Mouse (Mus musculus) MEL (cell line): ENCODE measurements around the gene Mrpl46. TPM values are rescaled to one million over a fixed set of nuclear protein-coding genes. Genes with fewer than 3 reads are reported as not detected.

ENCODE experiments used
- DNase-seq: peaks from one replicate; pipeline ENCODE4 v3.0.0; 2011; ENCODE audit warnings: low read depth, low spot score
- H3K27ac ChIP-seq: 2 replicates; pipeline ENCODE4 v1.5.1; 2012; ENCODE audit warnings: low read depth, mild to moderate bottlenecking, control low read depth, low read length, moderate library complexity; ENCODE audit not compliant: control insufficient read depth
- H3K27me3 ChIP-seq, 2 experiments: fragments of 150-350 bp in 1 of 2; sonication (generic) in 1 of 2; 2 replicates each; pipeline ENCODE4 v1.6.1; 2012; ENCODE audit warnings: low read length in 2 of 2, mild to moderate bottlenecking in 2 of 2, improper control_type of control experiment in 1 of 2, moderate library complexity in 1 of 2; ENCODE audit not compliant: insufficient read depth in 2 of 2, control insufficient read depth in 1 of 2
- H3K36me3 ChIP-seq, 2 experiments: 2 replicates each; pipeline ENCODE4 v1.6.1; 2012 to 2014; ENCODE audit warnings: low read length in 2 of 2, improper control_type of control experiment in 1 of 2, inconsistent platforms in 1 of 2, mild to moderate bottlenecking in 1 of 2; ENCODE audit not compliant: insufficient read depth in 2 of 2, control insufficient read depth in 1 of 2
- H3K4me1 ChIP-seq, 2 experiments: fragments of 150-350 bp in 1 of 2; sonication (generic) in 1 of 2; 2 replicates each; pipeline ENCODE4 v1.6.1; 2012; ENCODE audit warnings: low read length in 2 of 2, improper control_type of control experiment in 1 of 2, mild to moderate bottlenecking in 1 of 2; ENCODE audit not compliant: insufficient read depth in 2 of 2, control insufficient read depth in 1 of 2
- H3K4me3 ChIP-seq, 2 experiments: fragments of 150-350 bp in 1 of 2; sonication (generic) in 1 of 2; 2 replicates each; pipeline ENCODE4 v1.5.1; 2012; ENCODE audit warnings: low read depth in 2 of 2, low read length in 2 of 2, mild to moderate bottlenecking in 2 of 2, moderate library complexity in 2 of 2, control low read depth in 1 of 2, improper control_type of control experiment in 1 of 2; ENCODE audit not compliant: control insufficient read depth in 1 of 2, insufficient read depth in 1 of 2
- H3K79me2 ChIP-seq: 2 replicates; pipeline ENCODE4 v1.6.1; 2012; ENCODE audit warnings: mild to moderate bottlenecking, low read length, moderate library complexity; ENCODE audit not compliant: control insufficient read depth, poor library complexity, insufficient read depth
- H3K9ac ChIP-seq: 2 replicates; pipeline ENCODE4 v1.6.1; 2012; ENCODE audit warnings: low read depth, mild to moderate bottlenecking, control low read depth, low read length, moderate library complexity; ENCODE audit not compliant: control insufficient read depth, poor library complexity, severe bottlenecking
- H3K9me3 ChIP-seq: fragments of 150-350 bp; sonication (generic); replicated peaks from 2 replicates; pipeline ENCODE4 v1.6.1; 2012; ENCODE audit warnings: mild to moderate bottlenecking, low read length, improper control_type of control experiment, moderate library complexity; ENCODE audit not compliant: insufficient read depth
- BHLHE40 ChIP-seq: IDR thresholded peaks from 2 replicates; pipeline ENCODE4 v1.6.1; 2012; ENCODE audit warnings: low read depth, mild to moderate bottlenecking, inconsistent platforms, low read length, improper control_type of control experiment, borderline replicate concordance
- CHD1 ChIP-seq: IDR thresholded peaks from 2 replicates; pipeline ENCODE4 v1.6.1; 2012; ENCODE audit warnings: low read depth, mild to moderate bottlenecking, inconsistent platforms, low read length, improper control_type of control experiment
- E2F4 ChIP-seq: IDR thresholded peaks from 2 replicates; pipeline ENCODE4 v1.6.1; 2011; ENCODE audit warnings: low read depth, low read length, improper control_type of control experiment, borderline replicate concordance
- ELF1 ChIP-seq: IDR thresholded peaks from 2 replicates; pipeline ENCODE4 v1.6.1; 2014; ENCODE audit warnings: low read depth, mild to moderate bottlenecking, inconsistent platforms, low read length, improper control_type of control experiment, moderate library complexity
- EP300 ChIP-seq, 2 experiments: IDR thresholded peaks; 2 replicates each; pipeline ENCODE4 v1.6.1; 2011; ENCODE audit warnings: improper control_type of control experiment in 2 of 2, low read length in 2 of 2, low read depth in 1 of 2, mild to moderate bottlenecking in 1 of 2
- GABPA ChIP-seq: IDR thresholded peaks from 2 replicates; pipeline ENCODE4 v1.6.1; 2012; ENCODE audit warnings: low read depth, mild to moderate bottlenecking, inconsistent platforms, low read length, improper control_type of control experiment, moderate library complexity
- GATA1 ChIP-seq: IDR thresholded peaks from 2 replicates; pipeline ENCODE4 v1.6.1; 2011; ENCODE audit warnings: low read depth, low read length, improper control_type of control experiment
- KAT2A ChIP-seq: conservative IDR thresholded peaks from 2 replicates; pipeline ENCODE4 v1.6.1; 2012; ENCODE audit warnings: low read depth, low read length, improper control_type of control experiment, inconsistent platforms
- MAFK ChIP-seq: IDR thresholded peaks from 2 replicates; pipeline ENCODE4 v1.6.1; 2011; ENCODE audit warnings: low read depth, mild to moderate bottlenecking, low read length, improper control_type of control experiment, borderline replicate concordance
- MEF2A ChIP-seq: IDR thresholded peaks from 2 replicates; pipeline ENCODE4 v1.6.1; 2014; ENCODE audit warnings: low read depth, mild to moderate bottlenecking, inconsistent platforms, low read length, improper control_type of control experiment; ENCODE audit not compliant: poor library complexity, insufficient replicate concordance, severe bottlenecking; ENCODE audit errors: extremely low read depth
- MXI1 ChIP-seq: IDR thresholded peaks from 2 replicates; pipeline ENCODE4 v1.6.1; 2011; ENCODE audit warnings: mild to moderate bottlenecking, low read depth, low read length, improper control_type of control experiment
- POLR2A ChIP-seq, 2 experiments: IDR thresholded peaks; 2 replicates each; pipeline ENCODE4 v1.6.1; 2011 to 2012; ENCODE audit warnings: low read length in 2 of 2, mild to moderate bottlenecking in 2 of 2, control low read depth in 1 of 2, improper control_type of control experiment in 1 of 2, low read depth in 1 of 2, moderate library complexity in 1 of 2; ENCODE audit not compliant: control insufficient read depth in 1 of 2, insufficient read depth in 1 of 2, poor library complexity in 1 of 2
- RAD21 ChIP-seq: IDR thresholded peaks from 2 replicates; pipeline ENCODE4 v1.6.1; 2011; ENCODE audit warnings: mild to moderate bottlenecking, low read depth, low read length, improper control_type of control experiment
- SIN3A ChIP-seq: IDR thresholded peaks from 2 replicates; pipeline ENCODE4 v1.6.1; 2012; ENCODE audit warnings: low read length, improper control_type of control experiment, inconsistent platforms
- TCF12 ChIP-seq: IDR thresholded peaks from 2 replicates; pipeline ENCODE4 v1.6.1; 2014; ENCODE audit warnings: low read depth, mild to moderate bottlenecking, inconsistent platforms, low read length, improper control_type of control experiment, moderate library complexity
- ZMIZ1 ChIP-seq: IDR thresholded peaks from 2 replicates; pipeline ENCODE4 v1.6.1; 2012; ENCODE audit warnings: low read depth, mild to moderate bottlenecking, inconsistent platforms, low read length, improper control_type of control experiment, moderate library complexity
- polyA plus RNA-seq, 2 experiments: library from polyadenylated mRNA; stranded (reverse) in 1 of 2; unstranded in 1 of 2; fragments of >175 nt in 1 of 2; fragments of >200 nt in 1 of 2; gene quantifications; 2 replicates each; pipeline versions ENCODE4 v1.2.1 to v1.2.4; 2012; ENCODE audit warnings: low replicate concordance in 2 of 2, low read depth in 1 of 2; ENCODE audit not compliant: insufficient read length in 2 of 2, insufficient read depth in 1 of 2, missing spikeins in 1 of 2
- total RNA-seq: library from RNA; depleted of rRNA; stranded (reverse); fragments of 300-350 nt; gene quantifications from 2 replicates; pipeline ENCODE4 v1.2.3, GENCODE M21; 2012

Gene Mrpl46
- total and polyA plus RNA-seq, 3 experiments = 67.2 to 70.8 TPM; not detected in 1

- TF ChIP-seq TCF12 (peak; percentile 55), MAFK (no peak), BHLHE40 (0 out of 2 replicates have a peak, but pooled peaks have one; percentile 30), SIN3A (peak; percentile 91), GATA1 (no peak)
Observed at GRCm38 (mm10) chr7:78782639-78783581, at the start of gene Mrpl46, which contains the start of gene Mrps11 (continued).

- H3K36me3 ChIP-seq = peaks cover 0 to 7% of the 10 kb centered on the region in 2 experiments; a peak in 1 of 4 replicates
- H3K79me2 ChIP-seq = no peaks in the 10 kb centered on the region
- TF ChIP-seq GABPA = no peak
- TF ChIP-seq GATA1 = no peak
- TF ChIP-seq RAD21 = no peak
- TF ChIP-seq CHD1 = no peak
- TF ChIP-seq ELF1 = no peak
- TF ChIP-seq KAT2A = no peak
- TF ChIP-seq E2F4 = no peak
- TF ChIP-seq EP300 (IDR thresholded peaks at IDR 0.05; ENCODE audit: low read depth in 1 of 2, low read length in 2 of 2) = no peak
- TF ChIP-seq MXI1 = no peak
- TF ChIP-seq MEF2A = no peak
- no peak for TF ChIP-seq BHLHE40
- TF ChIP-seq POLR2A (IDR thresholded peaks at IDR 0.05; ENCODE audit: control insufficient read depth in 1 of 2, insufficient read depth in 1 of 2, low read depth in 1 of 2, low read length in 2 of 2, poor library complexity in 1 of 2) = no peak
- TF ChIP-seq ZMIZ1 = no peak
- no peak for DNase-seq
- no peaks in the 10 kb centered on the region for H3K4me1 ChIP-seq
- no peaks in the 10 kb centered on the region for H3K27me3 ChIP-seq
- no peak overlapping the region for H3K4me3 ChIP-seq
- no peak overlapping the region for H3K27ac ChIP-seq
- no peaks in the 10 kb centered on the region for H3K9me3 ChIP-seq
- no peak overlapping the region for H3K9ac ChIP-seq
Observed at GRCm38 (mm10) chr7:78827749-78828362, 44.5 kb upstream of the Mrpl46 start.
